Mouse (Mus musculus) kidney, postnatal 25 days (tissue): Measurements from ENCODE around the gene Pmch.
A peak's percentile ranks its signal among the peaks of the same experiment; 100 is the strongest.

Experiments used
- DNase-seq, 2 experiments: peaks; one replicate each; pipeline ENCODE4 v3.0.0; 2021; ENCODE audit warnings: mixed read lengths in 2 of 2

Gene Pmch

DNA sequence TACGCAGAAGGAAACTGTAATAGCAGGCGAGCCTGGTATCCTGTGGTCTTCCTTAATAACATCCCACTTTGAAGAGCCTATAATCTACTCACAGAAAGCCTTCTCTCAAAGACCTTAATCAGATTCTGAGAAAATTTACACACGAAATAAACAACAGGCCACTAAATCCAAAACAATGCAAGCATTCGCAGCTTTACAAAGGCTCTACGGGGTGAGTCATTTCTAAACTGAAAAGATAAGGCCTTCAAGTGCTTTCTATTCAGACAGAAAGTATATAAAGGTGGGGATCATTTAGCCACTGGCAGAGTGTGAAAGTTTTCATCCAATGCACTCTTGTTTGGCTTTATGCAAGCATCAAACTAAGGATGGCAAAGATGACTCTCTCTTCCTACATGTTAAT lies at the start of gene Pmch:
Pmch (plus strand) TSS at position 301 of the 400 bp plus-strand sequence.
- DNase-seq: no peak

DNA sequence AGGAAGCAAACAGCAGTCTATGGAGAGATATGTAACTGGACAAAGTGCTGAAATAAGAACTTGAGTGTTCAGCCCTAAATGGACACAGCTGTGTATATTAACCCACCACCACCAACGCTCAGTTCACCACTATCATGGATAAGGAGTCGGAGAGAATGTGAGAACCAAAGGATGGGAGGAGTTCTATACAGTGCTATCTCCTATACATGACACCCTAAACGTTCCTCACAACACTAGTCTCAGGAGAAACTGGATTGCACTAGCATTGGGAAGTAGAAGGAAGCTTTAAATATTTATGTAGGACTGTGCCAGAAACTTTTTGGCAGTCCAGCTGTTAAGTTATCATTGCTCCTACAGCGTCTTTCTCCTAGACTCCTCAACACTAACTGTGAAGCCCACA lies 46.6 kb upstream of the Pmch start:
- DNase-seq: no peak

DNA sequence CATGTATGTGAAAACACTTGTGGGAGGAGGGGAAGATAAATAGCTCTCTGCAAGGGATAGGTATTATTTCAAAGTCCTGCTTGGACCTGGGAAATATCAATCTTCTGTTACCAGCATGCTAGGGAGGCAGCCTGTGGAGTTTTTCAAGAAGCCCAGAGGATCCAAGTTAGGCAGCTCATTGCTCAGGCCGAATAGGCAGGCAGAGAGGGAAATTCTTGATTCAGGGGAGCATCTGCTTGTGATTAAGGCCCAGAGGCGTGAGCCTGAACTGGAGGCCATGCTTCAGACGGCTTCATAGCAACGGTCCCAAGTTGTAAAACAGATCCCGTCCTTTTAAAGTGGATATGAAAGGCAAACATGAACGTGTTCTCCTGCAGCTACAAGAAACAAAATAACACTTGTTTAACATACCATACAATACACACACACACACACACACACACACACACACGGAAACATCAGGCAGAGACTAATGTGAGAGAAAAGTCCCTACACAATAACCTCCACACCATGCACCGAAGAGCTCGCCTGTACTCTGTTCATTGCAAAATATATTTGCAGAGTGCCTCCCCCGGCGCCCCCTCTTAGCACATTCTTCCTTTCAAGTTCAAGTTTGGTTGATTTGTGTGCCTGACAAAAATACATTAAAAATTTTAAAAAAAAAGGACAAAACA lies 44.6 kb upstream of the Pmch start:
- no peak for DNase-seq

DNA sequence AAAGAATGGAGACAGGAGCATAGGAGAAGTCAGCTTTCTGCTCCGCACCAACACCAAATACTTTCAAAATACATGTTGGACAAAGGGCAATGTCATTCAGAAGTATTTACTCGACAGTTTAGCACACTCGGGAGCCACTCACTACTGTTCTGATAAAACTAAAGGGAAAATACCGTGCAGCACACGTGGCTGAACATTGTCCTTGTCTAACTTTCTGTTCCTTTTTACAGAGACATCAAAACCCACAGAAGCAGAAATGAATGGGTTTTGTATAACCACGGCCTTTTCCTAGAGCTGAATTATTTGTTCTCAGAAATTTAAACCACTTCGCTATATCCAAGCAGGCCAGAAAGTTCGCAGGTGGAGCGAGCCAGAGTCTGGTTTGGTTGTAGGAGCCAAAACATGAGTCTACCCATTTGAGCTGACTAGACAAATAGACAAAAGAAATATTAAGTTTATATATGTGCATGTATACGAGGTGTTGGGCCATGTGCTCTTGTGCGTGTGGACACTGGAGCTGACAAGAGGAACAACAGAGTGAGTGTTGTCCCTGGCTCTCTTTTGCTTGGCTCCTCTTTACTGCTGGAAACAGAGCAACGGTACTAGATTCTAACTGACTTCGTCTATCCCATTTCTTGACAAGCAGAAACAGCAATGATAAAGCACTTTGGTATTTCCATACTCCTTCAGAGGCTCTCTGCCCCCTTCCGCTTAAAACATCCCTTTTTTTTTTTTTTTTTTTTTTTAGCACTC lies 36.5 kb upstream of the Pmch start:
- no peak for DNase-seq

DNA sequence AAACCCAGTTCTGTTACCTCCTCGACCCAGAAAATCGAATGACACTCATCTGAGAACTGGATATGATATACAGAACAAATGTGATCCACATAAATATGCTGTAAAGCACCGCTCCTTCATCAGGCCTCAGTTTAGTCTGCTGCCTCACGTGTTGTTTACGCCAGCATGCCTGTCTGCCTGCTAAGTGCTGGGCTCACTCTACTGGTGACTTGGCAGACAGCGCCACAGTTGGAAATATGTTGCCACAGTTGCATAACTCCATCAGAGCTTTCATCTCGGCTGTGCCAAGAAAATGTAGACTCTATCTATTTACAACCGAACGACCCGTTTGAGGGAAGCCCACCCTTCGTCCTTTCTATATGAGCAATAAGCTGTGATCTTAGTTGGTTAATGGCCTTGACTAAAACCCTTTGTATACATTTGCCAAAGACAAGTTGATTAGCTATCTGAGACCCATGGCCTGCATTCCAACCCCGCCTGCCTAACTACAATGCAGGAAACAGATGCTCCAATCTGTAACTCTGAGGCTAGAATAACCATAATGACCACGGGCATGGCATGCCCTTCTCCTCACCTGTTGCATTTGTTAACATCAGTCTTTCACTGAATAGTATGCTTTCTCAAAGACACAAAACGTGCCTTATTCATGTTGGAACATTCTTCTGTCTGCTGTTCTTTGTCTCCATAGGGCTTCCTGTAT lies 33.8 kb upstream of the Pmch start:
- DNase-seq: no peak

DNA sequence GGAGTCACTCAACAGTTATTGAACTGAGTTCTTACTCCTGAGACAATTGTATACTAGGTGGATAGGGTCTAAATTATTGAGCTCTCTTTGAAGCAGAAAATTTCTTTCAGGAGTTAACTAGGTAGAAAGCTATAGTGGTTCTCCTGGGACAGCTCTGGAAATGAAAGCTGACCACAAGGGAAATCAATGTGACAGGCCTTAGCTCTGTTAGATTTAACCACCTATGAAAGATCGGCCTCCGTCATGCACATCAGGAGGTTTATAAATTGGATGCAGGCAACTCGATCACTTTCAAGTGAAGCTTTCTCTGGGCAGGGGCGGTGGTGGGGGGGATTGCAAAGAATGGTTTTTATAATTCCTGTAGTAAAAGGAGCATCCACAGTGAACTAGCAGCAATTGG lies 27.4 kb upstream of the Pmch start:
- DNase-seq: no peak

- DNase-seq: peak; percentile 2 to 36
Measured at GRCm38 (mm10) chr10:88064872-88065271, 26.0 kb upstream of the Pmch start.

DNA sequence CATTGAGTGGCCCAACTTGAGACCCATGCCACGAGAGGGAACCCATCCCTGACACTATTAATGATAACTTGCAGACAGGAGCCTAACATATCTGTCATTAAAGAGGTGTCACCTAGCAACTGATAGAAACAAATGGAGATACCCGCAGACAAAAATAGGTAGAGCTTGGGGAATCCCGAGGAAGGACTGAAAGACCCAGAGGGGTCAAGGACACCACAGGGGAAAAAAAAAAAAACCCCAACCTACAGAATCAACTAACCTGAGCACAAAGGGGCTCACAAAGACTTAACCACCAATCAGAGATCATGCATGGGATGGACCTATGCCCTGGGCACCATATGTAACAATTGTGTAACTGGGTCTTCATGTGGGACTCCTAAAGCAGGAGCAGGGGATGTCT lies 23.5 kb upstream of the Pmch start:
- DNase-seq: no peak

GRCm38 (mm10) chr10:88106169-88106568 lies 15.3 kb downstream of the Pmch start:
- DNase-seq: no peak

- DNase-seq: no peak
Measured at GRCm38 (mm10) chr10:88113290-88113689, 22.4 kb downstream of the Pmch start.

- DNase-seq: no peak
Measured at GRCm38 (mm10) chr10:88119721-88120120, 28.8 kb downstream of the Pmch start.

DNA sequence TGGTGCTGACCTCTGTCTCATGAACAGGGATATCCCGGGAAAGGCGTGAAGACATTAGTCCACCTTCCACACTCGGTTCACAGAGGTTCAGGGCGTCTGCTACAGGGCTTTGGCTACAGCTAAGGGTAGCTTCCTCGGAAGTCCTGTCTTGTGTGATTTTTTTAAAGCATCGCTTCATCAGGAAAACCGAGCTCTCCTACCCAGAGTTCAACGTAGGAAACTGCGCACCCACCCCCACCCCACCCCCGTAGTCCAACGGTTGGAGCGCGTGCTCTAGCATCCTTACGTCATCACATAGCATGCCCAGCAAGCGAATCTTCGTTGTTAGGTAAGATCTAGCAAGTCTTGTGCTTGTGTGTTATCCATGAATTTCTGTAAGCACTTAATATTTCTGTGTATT lies 44.8 kb downstream of the Pmch start:
- DNase-seq: no peak
